Mouse (Mus musculus) lung, postnatal 0 days (tissue): Measurements from ENCODE around the gene Ugt1a10.

Source experiments
- CTCF ChIP-seq: IDR thresholded peaks from 2 replicates; pipeline ENCODE4 v1.5.1; 2016; ENCODE audit warnings: antibody characterized with exemption, mild to moderate bottlenecking
- EP300 ChIP-seq: IDR thresholded peaks from 2 replicates; pipeline ENCODE4 v1.6.1; 2016; ENCODE audit warnings: antibody characterized with exemption, mild to moderate bottlenecking, control low read depth

GRCm38 (mm10) chr1:88217144-88217543 lies 162.0 kb downstream of the Ugt1a10 start:
- no peak for TF ChIP-seq EP300
- TF ChIP-seq CTCF = peak; percentile 19; the same call in 1 of the 2 replicates
